ENCODE assay signal across 8 mouse cellular contexts in the genomic region with DNA sequence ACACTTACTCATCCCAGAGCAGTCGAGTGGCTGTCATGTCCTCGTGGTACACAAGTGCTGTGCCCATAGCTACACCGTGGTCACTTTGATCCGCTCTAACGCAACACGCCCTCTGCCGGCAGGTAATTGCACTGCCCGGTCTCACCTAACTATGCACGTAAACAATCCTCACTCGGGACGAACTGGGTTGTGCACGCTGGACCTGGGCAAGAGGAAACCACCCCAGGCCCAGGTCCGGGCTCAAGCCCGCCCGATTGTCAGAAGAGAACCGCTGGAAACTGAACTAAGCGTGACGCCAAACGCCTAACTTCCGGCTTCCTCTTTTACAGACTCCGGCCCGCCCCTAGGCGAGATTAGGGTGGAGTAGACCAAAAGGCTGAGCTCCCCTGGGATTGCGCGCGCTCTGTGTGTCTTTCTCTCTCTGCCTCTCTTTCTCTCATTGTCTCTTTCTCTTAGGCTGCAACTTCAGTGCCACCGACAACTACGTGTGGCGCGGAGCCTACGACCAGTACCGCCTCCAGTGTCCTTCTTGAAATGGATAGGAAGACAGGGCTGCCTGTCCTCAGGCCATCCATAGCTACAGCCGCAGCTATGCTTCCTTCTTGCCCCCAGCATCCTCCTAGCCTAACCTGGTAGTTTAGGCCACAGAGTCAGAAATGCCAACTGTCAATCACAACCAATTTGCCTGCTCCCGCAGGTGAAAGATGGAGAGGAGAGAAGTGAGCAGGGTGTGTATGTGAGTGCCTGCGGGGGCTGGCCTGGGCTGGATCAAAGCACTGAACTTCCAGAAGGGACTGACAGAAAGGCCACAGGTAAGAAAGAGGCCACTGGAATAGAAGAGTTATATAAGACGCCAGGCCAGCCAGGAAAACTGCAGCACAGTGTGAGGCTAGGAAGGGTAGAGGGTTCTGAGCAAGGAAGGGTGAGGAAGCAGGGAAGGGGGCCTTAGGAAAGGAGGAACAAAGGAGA. TPM values are rescaled to one million over a fixed set of nuclear protein-coding genes. Genes with fewer than 3 reads are reported as not detected.
DNase-seq lines count a peak whose midpoint lies in the region; ATAC-seq and TF ChIP-seq lines count a peak whose summit lies in the region.

A gene (minus strand): TSS at position 319 of the 969 bp plus-strand sequence.

- H3K9me3 ChIP-seq in MEL (replicated peaks; ENCODE audit: insufficient read depth, low read length): no peaks in the 10 kb centered on the region
- no peaks in the 10 kb centered on the region for H3K9me3 ChIP-seq in forebrain, postnatal 0 days (ENCODE audit: low read length)
- no peaks in the 10 kb centered on the region for H3K9me3 ChIP-seq in neural tube, embryonic 15.5 days (replicated peaks)

- H3K4me3 ChIP-seq in MEL (ENCODE audit: control insufficient read depth in 1 of 2, insufficient read depth in 1 of 2, low read depth in 2 of 2, low read length in 2 of 2): peak within 1 kb of the TSS; percentile 91 to 94
- peak within 1 kb of the TSS; percentile 70 for H3K4me3 ChIP-seq in cerebellum, adult 2 months (replicated peaks; ENCODE audit: insufficient read depth, low read depth, low read length)
- peak within 1 kb of the TSS; percentile 47 for H3K4me3 ChIP-seq in forebrain, postnatal 0 days (ENCODE audit: low read depth, low read length)
- H3K4me3 ChIP-seq in layer of hippocampus, adult 2 months: peak within 1 kb of the TSS; percentile 80
- peak within 1 kb of the TSS; percentile 94 for H3K4me3 ChIP-seq in lung, adult 2 months (replicated peaks; ENCODE audit: extremely low read depth, low read depth, low read length)
- H3K4me3 ChIP-seq in neural tube, embryonic 15.5 days (replicated peaks): peak within 1 kb of the TSS; percentile 62

- peaks cover 2 to 16% of the 10 kb centered on the region in 2 experiments; a peak in 3 of 4 replicates for H3K4me1 ChIP-seq in MEL (ENCODE audit: control insufficient read depth in 1 of 2, insufficient read depth in 2 of 2, low read length in 2 of 2)
- H3K4me1 ChIP-seq in cerebellum, adult 2 months (ENCODE audit: control insufficient read depth, insufficient read depth, low read length): peaks cover 15% of the 10 kb centered on the region
- H3K4me1 ChIP-seq in forebrain, postnatal 0 days (ENCODE audit: insufficient read depth): peaks cover 10% of the 10 kb centered on the region
- H3K4me1 ChIP-seq in lung, adult 2 months (ENCODE audit: control insufficient read depth, insufficient read depth, low read length): peaks cover 12% of the 10 kb centered on the region
- peaks cover 26% of the 10 kb centered on the region for H3K4me1 ChIP-seq in neural tube, embryonic 15.5 days

- peak within 1 kb of the TSS; percentile 84 for H3K4me2 ChIP-seq in forebrain, postnatal 0 days (ENCODE audit: low read depth)
- peak within 1 kb of the TSS; percentile 86 for H3K4me2 ChIP-seq in neural tube, embryonic 15.5 days

- no peak; the same call in 1 of the 2 replicates for TF ChIP-seq RAD21 in MEL (IDR thresholded peaks at IDR 0.05; ENCODE audit: low read depth, low read length)

- H3K9ac ChIP-seq in MEL (ENCODE audit: control insufficient read depth, low read depth, low read length, poor library complexity, severe bottlenecking): peak within 1 kb of the TSS; percentile 94
- H3K9ac ChIP-seq in forebrain, postnatal 0 days: peak within 1 kb of the TSS; percentile 56
- peak within 1 kb of the TSS; percentile 68 for H3K9ac ChIP-seq in neural tube, embryonic 15.5 days (replicated peaks)

- H3K27me3 ChIP-seq in MEL (ENCODE audit: control insufficient read depth in 1 of 2, insufficient read depth in 2 of 2, low read length in 2 of 2): no peaks in the 10 kb centered on the region
- no peaks in the 10 kb centered on the region for H3K27me3 ChIP-seq in cerebellum, adult 2 months (ENCODE audit: control insufficient read depth, insufficient read depth, low read length)
- no peaks in the 10 kb centered on the region for H3K27me3 ChIP-seq in forebrain, postnatal 0 days (ENCODE audit: insufficient read depth, low read length)
- no peaks in the 10 kb centered on the region for H3K27me3 ChIP-seq in neural tube, embryonic 15.5 days (replicated peaks)

- TF ChIP-seq CTCF in MEL (IDR thresholded peaks at IDR 0.05 in 2 of 3, conservative IDR thresholded peaks at IDR 0.05 in 1 of 3; ENCODE audit: control insufficient read depth in 1 of 3, insufficient read depth in 1 of 3, low read depth in 2 of 3, low read length in 3 of 3, poor library complexity in 1 of 3, severe bottlenecking in 1 of 3): peak; percentile 70 to 85 (median 76)
- TF ChIP-seq CTCF in cerebellum, adult 2 months (IDR thresholded peaks at IDR 0.05; ENCODE audit: borderline replicate concordance, insufficient read depth, low read depth, low read length): peak; percentile 93
- peak; percentile 95 for TF ChIP-seq CTCF in forebrain, postnatal 0 days (IDR thresholded peaks at IDR 0.05; ENCODE audit: low read depth)
- TF ChIP-seq CTCF in layer of hippocampus, adult 2 months (conservative IDR thresholded peaks at IDR 0.05): peak; percentile 94
- TF ChIP-seq CTCF in lung, adult 2 months (IDR thresholded peaks at IDR 0.05; ENCODE audit: insufficient read depth, low read length): peak; percentile 93

- peaks cover 10% of the 10 kb centered on the region; the same call in 1 of the 2 replicates for H3K79me2 ChIP-seq in MEL (ENCODE audit: control insufficient read depth, insufficient read depth, low read length, poor library complexity)

- peak within 1 kb of the TSS; percentile 88 for H3K27ac ChIP-seq in MEL (ENCODE audit: control insufficient read depth, low read depth, low read length)
- H3K27ac ChIP-seq in cerebellum, adult 2 months (ENCODE audit: insufficient read depth, low read length): peak within 1 kb of the TSS; percentile 58
- peak within 1 kb of the TSS; percentile 70 for H3K27ac ChIP-seq in forebrain, postnatal 0 days (ENCODE audit: low read depth, low read length)
- peak within 1 kb of the TSS; percentile 97 for H3K27ac ChIP-seq in layer of hippocampus, adult 2 months
- peak within 1 kb of the TSS; percentile 82 for H3K27ac ChIP-seq in neural tube, embryonic 15.5 days (replicated peaks)

- TF ChIP-seq POLR2A in MEL (IDR thresholded peaks at IDR 0.05; ENCODE audit: control insufficient read depth in 1 of 2, insufficient read depth in 1 of 2, low read depth in 1 of 2, low read length in 2 of 2, poor library complexity in 1 of 2): peak; percentile 45 to 93; a peak in 3 of 4 replicates
- peak; percentile 47 for TF ChIP-seq POLR2A in cerebellum, adult 2 months (IDR thresholded peaks at IDR 0.05; ENCODE audit: borderline replicate concordance, insufficient read depth, low read length)
- peak; percentile 66; the same call in 1 of the 2 replicates for TF ChIP-seq POLR2A in lung, adult 2 months (IDR thresholded peaks at IDR 0.05; ENCODE audit: borderline replicate concordance, extremely low read depth, low read depth, low read length)

- intact Hi-C loops in heart, postnatal 36 days (cut with DNase I): loop anchor here (2.0 kb wide), 2 partner anchors 22 to 68 kb away; a partner anchor contains a TSS

- no peak for TF ChIP-seq EP300 in MEL (IDR thresholded peaks at IDR 0.05; ENCODE audit: low read depth in 1 of 2, low read length in 2 of 2)

- DNase-seq in MEL (ENCODE audit: low read depth, low spot score): peak; percentile 93
- DNase-seq in cerebellum, adult 2 months: peak; percentile 92 to 97
- DNase-seq in forebrain, postnatal 0 days: peak; percentile 87
- peak; percentile 86 to 92 for DNase-seq in heart, postnatal 36 days
- DNase-seq in layer of hippocampus, adult 2 months (ENCODE audit: low spot score in 2 of 2): peak; percentile 70 to 76
- peak; percentile 91 for DNase-seq in lung, adult 2 months
- peak; percentile 72 for DNase-seq in testis, postnatal 14 days (ENCODE audit: low spot score)

- 2% methylated on average over 36 of the region's 36 CpGs for WGBS in cerebellum, adult 2 months
- 4% methylated on average over 36 of the region's 36 CpGs for whole genome bisulfite sequencing in forebrain, postnatal 0 days
- 3% methylated on average over 36 of the region's 36 CpGs for WGBS in lung, adult 2 months
- 3% methylated on average over 36 of the region's 36 CpGs for WGBS in neural tube, embryonic 15.5 days

- no peaks in the 10 kb centered on the region; a peak in 1 of 4 replicates for H3K36me3 ChIP-seq in MEL (ENCODE audit: control insufficient read depth in 1 of 2, insufficient read depth in 2 of 2, low read length in 2 of 2)
- H3K36me3 ChIP-seq in forebrain, postnatal 0 days (ENCODE audit: insufficient read depth): peaks cover 13% of the 10 kb centered on the region; the same call in 1 of the 2 replicates
- peaks cover 3% of the 10 kb centered on the region; the same call in 1 of the 2 replicates for H3K36me3 ChIP-seq in neural tube, embryonic 15.5 days

- peak; percentile 90 for ATAC-seq in forebrain, postnatal 0 days
- peak; percentile 88 for ATAC-seq in neural tube, embryonic 15.5 days (ENCODE audit: low FRiP score)

TF ChIP-seq in MEL, 35 proteins besides CTCF, POLR2A, EP300 and RAD21 (continues in another document):
- TF ChIP-seq GATA1 (IDR thresholded peaks at IDR 0.05; ENCODE audit: low read depth, low read length): peak; percentile 24; the same call in 1 of the 2 replicates
- TF ChIP-seq NRF1 (IDR thresholded peaks at IDR 0.05; ENCODE audit: insufficient read depth, low read depth, low read length, poor library complexity, severe bottlenecking): no peak
- TF ChIP-seq ELF1 (IDR thresholded peaks at IDR 0.05; ENCODE audit: low read depth, low read length): peak; percentile 90
- TF ChIP-seq CHD2 (IDR thresholded peaks at IDR 0.05; ENCODE audit: low read length): no peak
- TF ChIP-seq TBP (IDR thresholded peaks at IDR 0.05; ENCODE audit: low read depth, low read length): peak; percentile 82
- TF ChIP-seq MAFK (IDR thresholded peaks at IDR 0.05; ENCODE audit: borderline replicate concordance, low read depth, low read length): no peak
- TF ChIP-seq MEF2A (IDR thresholded peaks at IDR 0.05; ENCODE audit: extremely low read depth, insufficient replicate concordance, low read depth, low read length, poor library complexity, severe bottlenecking): no peak
- no peak for TF ChIP-seq USF2 (IDR thresholded peaks at IDR 0.05; ENCODE audit: borderline replicate concordance in 1 of 2, insufficient read depth in 1 of 2, low read depth in 1 of 2, low read length in 2 of 2)
- TF ChIP-seq POLR2AphosphoS2 (IDR thresholded peaks at IDR 0.05; ENCODE audit: low read length): peak; percentile 79; the same call in 1 of the 2 replicates

RNA-seq across cellular contexts. Expression of the gene that starts here (rescaled TPM):
- 17.9 and 23.3 TPM in 2 replicates for total RNA-seq in MEL (2012; rRNA removed)
- polyA plus RNA-seq in MEL (2012; ENCODE audit: insufficient read depth in 1 of 2, insufficient read length in 2 of 2, low read depth in 1 of 2, low replicate concordance in 2 of 2, missing spikeins in 1 of 2): 10 to 100 TPM in 1 of 2 experiments, not detected in 1; 26.6 TPM
- polyA plus RNA-seq in cerebellum, adult 2 months (2012; rRNA removed): 31.4 and 36.3 TPM in 2 replicates
- 33.1 and 44.3 TPM in 2 replicates for total RNA-seq in forebrain, postnatal 0 days (2014; rRNA removed)
- polyA plus RNA-seq in forebrain, postnatal 0 days (2015; fragmentation: Nextera tagmentation; extraction: Ambion mirVana): 27.9 and 30.1 TPM in 2 replicates
- total RNA-seq in heart, postnatal 36 days (2021): 1 to 10 TPM; 7.1 to 7.4 TPM
- 10 to 100 TPM; 16.3 to 17.9 TPM for total RNA-seq in layer of hippocampus, adult 2 months (2021)
- 39.8 and 46.9 TPM in 2 replicates for polyA plus RNA-seq in lung, adult 2 months (2012; rRNA removed)
- 25.1 and 31.9 TPM in 2 replicates for polyA plus RNA-seq in neural tube, embryonic 15.5 days (2015; fragmentation: Nextera tagmentation; extraction: Ambion mirVana)

Comparison
In these comparisons a context has a peak if more than half of its experiments do, and no peak if none do; other contexts are left out.
1. Peak in every context shown above with its lines: DNase-seq, ATAC-seq, H3K4me3 ChIP-seq and H3K27ac ChIP-seq.